Mouse (Mus musculus) v-Abl transformed pro-B cells (cell line): ENCODE data around the gene Tgfbrap1.
"Not testable (repeated sequence)": the region's sequence is repeated elsewhere in the genome, so short reads cannot be mapped to it uniquely, and the experiment has no call there.

ENCODE experiments used
- in situ Hi-C, 2 experiments: fragments of 400-800 bp; cut with MboI; formaldehyde crosslinking; loops; one replicate each; pipeline ENCODE4 v1.15.1; 2025; ENCODE audit not compliant: unreplicated experiment in 2 of 2

Tgfbrap1 gene

DNA sequence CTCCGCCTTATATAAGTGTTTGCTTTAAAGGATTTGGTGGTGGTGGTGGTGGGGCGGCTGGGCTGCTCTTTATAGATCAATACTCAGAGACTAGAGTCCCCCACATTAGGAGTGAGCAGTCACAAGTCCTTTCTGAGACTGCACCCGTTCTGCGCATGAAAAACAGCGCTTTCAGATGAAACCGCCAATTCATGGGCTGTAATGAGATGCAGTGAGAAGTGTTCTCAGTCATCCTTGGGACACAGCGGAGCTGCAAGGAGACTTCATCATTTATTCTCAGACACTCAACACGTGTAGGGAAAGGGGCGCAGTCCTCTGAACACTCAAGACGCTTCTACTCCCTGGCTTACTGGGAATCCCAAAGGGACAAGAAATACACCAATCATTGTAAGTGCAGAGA lies 50.6 kb downstream of the Tgfbrap1 start:
- in situ Hi-C loops: no loop called here

DNA sequence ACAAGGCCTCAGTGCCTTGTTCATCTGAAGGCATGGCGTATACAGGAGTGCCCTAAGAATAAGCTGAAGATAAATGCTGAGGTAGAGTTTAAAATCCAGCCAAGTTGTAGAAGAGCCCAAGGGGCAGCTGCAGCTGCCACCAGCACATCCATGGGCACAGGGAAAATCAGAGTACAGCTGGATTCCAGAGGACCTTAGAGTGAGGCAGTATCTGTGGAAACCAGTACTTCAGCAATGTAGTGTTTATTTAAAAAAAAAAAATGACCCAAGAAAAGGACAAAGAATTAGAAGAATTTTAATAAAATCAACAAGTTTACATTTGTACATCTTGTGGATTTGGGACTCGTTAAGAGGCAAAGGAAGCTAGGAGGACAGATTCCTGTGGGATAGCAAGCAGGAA lies 51.4 kb downstream of the Tgfbrap1 start:
- in situ Hi-C loops: no loop called here

DNA sequence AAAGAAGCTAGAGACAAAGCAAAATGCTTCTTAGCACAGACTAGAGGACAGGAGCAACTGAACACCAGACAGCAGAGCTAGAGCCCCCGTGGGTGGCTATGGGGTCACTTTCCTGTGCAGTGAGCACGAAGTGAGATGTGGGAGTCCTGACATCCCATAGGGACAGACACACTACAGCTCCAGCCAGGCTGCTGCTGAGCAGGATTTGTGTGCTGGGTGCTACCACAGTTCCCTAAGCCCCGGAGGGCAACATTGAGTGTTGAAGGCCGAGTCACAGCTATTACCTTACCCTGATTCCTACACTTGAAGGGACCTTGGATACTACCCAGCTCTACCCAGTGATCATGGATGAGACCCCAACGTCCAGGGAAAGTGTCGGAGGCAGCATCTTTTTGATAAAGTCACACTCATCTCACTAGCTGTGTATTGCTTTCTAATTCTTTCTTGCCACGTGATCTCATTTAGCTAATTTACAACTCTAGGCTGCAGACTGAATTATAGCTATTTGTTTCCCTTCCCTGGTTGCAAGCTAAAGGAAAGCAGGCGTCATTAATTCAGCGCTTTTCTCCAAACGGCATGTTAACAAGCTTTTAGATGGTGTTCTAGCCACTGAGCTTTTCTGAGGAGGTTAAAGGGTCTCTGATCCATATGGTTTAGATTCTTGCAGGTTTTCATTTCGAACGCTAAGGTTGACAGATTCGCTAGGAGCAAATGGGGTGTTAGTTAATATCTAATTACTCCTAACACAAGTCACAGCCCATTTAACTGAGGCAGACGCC lies 53.0 kb downstream of the Tgfbrap1 start:
- in situ Hi-C loops: no loop called here

- in situ Hi-C loops: no loop called here
Observed at GRCm38 (mm10) chr1:43042271-43042670, 56.2 kb downstream of the Tgfbrap1 start.

- in situ Hi-C loops: no loop called here
Observed at GRCm38 (mm10) chr1:43036014-43036413, 62.4 kb downstream of the Tgfbrap1 start.

GRCm38 (mm10) chr1:43015153-43015685 lies 83.2 kb downstream of the Tgfbrap1 start:
- in situ Hi-C loops: not testable (repeated sequence)

DNA sequence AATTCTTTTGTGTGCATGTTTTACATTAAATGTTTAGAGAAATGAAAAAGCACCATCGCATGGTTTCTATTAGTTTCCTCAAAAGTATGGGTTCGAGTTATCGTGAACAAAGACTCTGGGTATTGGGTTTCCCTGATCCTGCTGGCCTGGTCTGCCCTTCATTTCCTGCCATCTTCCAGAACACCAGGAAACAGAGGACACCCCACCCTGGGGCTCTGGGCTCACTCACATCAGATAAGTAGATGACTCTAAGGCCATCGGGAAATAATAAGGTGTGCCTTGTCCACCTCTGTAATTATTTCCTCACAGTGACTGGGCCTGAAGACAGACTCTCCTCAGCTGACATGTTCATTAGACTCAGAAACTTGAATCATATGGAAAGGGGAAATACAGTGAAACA lies 88.0 kb downstream of the Tgfbrap1 start:
- in situ Hi-C loops: no loop called here

DNA sequence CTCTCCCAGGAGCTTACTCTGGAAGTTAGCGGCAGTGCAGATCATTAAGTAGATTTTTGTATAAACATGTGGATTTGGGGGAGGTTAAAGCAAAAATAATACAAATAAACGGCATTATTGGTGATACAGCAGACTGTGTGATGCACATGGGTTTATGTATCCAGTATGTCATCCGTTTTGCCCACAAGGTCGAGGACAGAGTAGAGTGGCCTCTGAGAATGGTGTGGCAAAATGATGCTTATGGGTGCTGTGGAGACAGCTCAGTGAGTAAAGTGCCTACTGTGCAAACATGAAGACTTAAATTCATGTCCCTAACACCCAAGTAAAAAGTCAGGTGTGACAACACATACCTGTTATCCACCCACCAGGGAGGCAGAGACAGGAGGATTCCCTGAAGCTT lies 91.9 kb downstream of the Tgfbrap1 start:
- in situ Hi-C loops: no loop called here

DNA sequence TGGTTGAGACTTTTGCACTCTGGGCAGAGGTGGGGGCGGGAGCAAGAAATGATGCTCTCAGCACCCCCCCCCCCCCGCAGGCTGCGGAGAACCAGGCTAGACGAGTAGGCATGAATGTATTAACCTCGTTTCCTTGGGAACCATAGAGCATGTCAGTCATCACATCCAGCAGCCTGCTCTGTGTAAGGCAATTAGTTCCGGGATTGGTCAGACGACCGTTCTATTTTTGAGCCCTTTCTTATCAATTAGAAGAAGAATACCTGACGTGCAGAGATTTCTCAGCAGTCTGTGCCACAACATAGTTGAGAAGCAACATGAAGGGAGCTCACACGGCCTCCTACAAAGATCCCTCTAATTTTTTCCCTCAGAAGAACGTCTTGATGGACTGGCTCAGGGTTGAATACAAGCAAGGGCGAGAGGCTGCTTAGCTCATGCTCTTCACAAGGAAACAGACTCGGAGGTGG lies 92.4 kb downstream of the Tgfbrap1 start:
- in situ Hi-C loops: no loop called here
